ENCODE assay signal across 8 mouse cellular contexts in the genomic region with DNA sequence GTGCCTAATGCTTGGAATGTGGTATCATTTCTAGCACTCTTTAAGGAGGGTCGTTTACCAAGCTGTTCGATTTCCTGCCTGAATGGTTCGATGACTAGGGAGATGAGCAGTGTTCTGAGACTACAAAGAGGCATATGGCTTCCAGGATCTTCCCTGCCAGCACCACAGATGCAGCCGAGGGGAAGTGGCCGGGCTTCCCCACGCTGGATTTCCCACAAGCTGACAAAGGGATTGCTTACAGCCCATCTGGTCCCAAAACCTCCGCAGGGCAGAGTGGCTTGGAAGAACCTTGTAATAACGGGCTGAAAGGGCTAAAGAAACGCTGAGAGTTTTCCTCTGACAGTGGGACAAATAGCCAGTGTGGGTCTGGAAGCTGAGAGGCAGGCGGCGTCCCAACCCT. TPM values are rescaled to one million over a fixed set of nuclear protein-coding genes. Genes with fewer than 3 reads are reported as not detected.
A peak's percentile ranks its signal among the peaks of the same experiment; 100 is the strongest.
DNase-seq lines count a peak whose midpoint lies in the region; ATAC-seq and TF ChIP-seq lines count a peak whose summit lies in the region.

No protein-coding gene starts in this region.

- no peak for TF ChIP-seq CTCF in forebrain, postnatal 0 days (IDR thresholded peaks at IDR 0.05; ENCODE audit: low read depth)
- TF ChIP-seq CTCF in lung, postnatal 0 days (IDR thresholded peaks at IDR 0.05): no peak

- no peak for ATAC-seq in lung, embryonic 16.5 days (ENCODE audit: low read depth)
- ATAC-seq in forebrain, postnatal 0 days: peak; percentile 86
- ATAC-seq in lung, postnatal 0 days: no peak

- H3K9ac ChIP-seq in lung, embryonic 16.5 days (ENCODE audit: low read length): no peak overlapping the region
- no peak overlapping the region for H3K9ac ChIP-seq in forebrain, postnatal 0 days
- no peak overlapping the region for H3K9ac ChIP-seq in lung, postnatal 0 days (replicated peaks; ENCODE audit: low read depth)

- DNase-seq in lung, postnatal 10 days: no peak
- DNase-seq in forebrain, postnatal 0 days: peak; percentile 84
- peak; percentile 32 to 72 for DNase-seq in left cerebral cortex, postnatal 25 days (ENCODE audit: low spot score in 2 of 2)
- DNase-seq in right cerebral cortex, adult 2 months (ENCODE audit: low spot score in 2 of 2): peak; percentile 34 to 35
- no peak for DNase-seq in urinary bladder, postnatal 10 days (ENCODE audit: low spot score)
- DNase-seq in lung, postnatal 0 days (ENCODE audit: low spot score): no peak
- no peak for DNase-seq in thymus, adult 18-20 months

- WGBS in lung, embryonic 16.5 days: 44% methylated on average over 11 of the region's 11 CpGs
- 15% methylated on average over 11 of the region's 11 CpGs for WGBS in forebrain, postnatal 0 days
- WGBS in lung, postnatal 0 days: 44% methylated on average over 11 of the region's 11 CpGs

- no peaks in the 10 kb centered on the region for H3K36me3 ChIP-seq in lung, embryonic 16.5 days (ENCODE audit: control insufficient read depth, insufficient read depth, low read length)
- H3K36me3 ChIP-seq in forebrain, postnatal 0 days (ENCODE audit: insufficient read depth): no peaks in the 10 kb centered on the region
- H3K36me3 ChIP-seq in lung, postnatal 0 days (ENCODE audit: insufficient read depth, low read length): no peaks in the 10 kb centered on the region

- no peak for TF ChIP-seq EP300 in lung, postnatal 0 days (IDR thresholded peaks at IDR 0.05)

- H3K27me3 ChIP-seq in lung, embryonic 16.5 days (ENCODE audit: control insufficient read depth, insufficient read depth, low read depth, low read length): no peaks in the 10 kb centered on the region
- no peaks in the 10 kb centered on the region for H3K27me3 ChIP-seq in forebrain, postnatal 0 days (ENCODE audit: insufficient read depth, low read length)
- H3K27me3 ChIP-seq in lung, postnatal 0 days (replicated peaks; ENCODE audit: insufficient read depth, low read length): no peaks in the 10 kb centered on the region

- no peak overlapping the region for H3K4me3 ChIP-seq in lung, embryonic 16.5 days (ENCODE audit: low read length)
- no peak overlapping the region for H3K4me3 ChIP-seq in forebrain, postnatal 0 days (ENCODE audit: low read depth, low read length)
- no peak overlapping the region for H3K4me3 ChIP-seq in lung, postnatal 0 days (ENCODE audit: low read depth, low read length)

- H3K27ac ChIP-seq in lung, embryonic 16.5 days (ENCODE audit: low read length): peak overlapping the region; percentile 9; the same call in 1 of the 2 replicates
- peak overlapping the region; percentile 59 for H3K27ac ChIP-seq in forebrain, postnatal 0 days (ENCODE audit: low read depth, low read length)
- no peak overlapping the region for H3K27ac ChIP-seq in lung, postnatal 0 days (ENCODE audit: low read length)

- intact Hi-C loops in left cerebral cortex, postnatal 25 days (cut with DNase I): no loop called here

- no peaks in the 10 kb centered on the region for H3K9me3 ChIP-seq in lung, embryonic 16.5 days (ENCODE audit: control insufficient read depth, low read length)
- H3K9me3 ChIP-seq in forebrain, postnatal 0 days (ENCODE audit: low read length): no peaks in the 10 kb centered on the region
- H3K9me3 ChIP-seq in lung, postnatal 0 days (ENCODE audit: low read length): no peaks in the 10 kb centered on the region

- peaks cover 50% of the 10 kb centered on the region for H3K4me1 ChIP-seq in lung, embryonic 16.5 days (replicated peaks; ENCODE audit: control insufficient read depth, insufficient read depth, low read length)
- peaks cover 15% of the 10 kb centered on the region; the same call in 1 of the 2 replicates for H3K4me1 ChIP-seq in forebrain, postnatal 0 days (ENCODE audit: insufficient read depth)
- H3K4me1 ChIP-seq in lung, postnatal 0 days (ENCODE audit: insufficient read depth, low read depth, low read length): peaks cover 8% of the 10 kb centered on the region; the same call in 1 of the 2 replicates

- no peak overlapping the region for H3K4me2 ChIP-seq in lung, embryonic 16.5 days (ENCODE audit: low read depth, low read length)
- H3K4me2 ChIP-seq in forebrain, postnatal 0 days (ENCODE audit: low read depth): no peak overlapping the region; the same call in 1 of the 2 replicates
- no peak overlapping the region for H3K4me2 ChIP-seq in lung, postnatal 0 days (replicated peaks; ENCODE audit: low read depth, low read length)

RNA-seq across cellular contexts. Expression of a gene that starts 46.8 kb away (rescaled TPM):
- polyA plus RNA-seq in lung, embryonic 16.5 days (2015; fragmentation: Nextera tagmentation; extraction: Ambion mirVana): 122 and 126 TPM in 2 replicates
- total RNA-seq in forebrain, postnatal 0 days (2014; rRNA removed): 79.7 and 90.6 TPM in 2 replicates
- polyA plus RNA-seq in forebrain, postnatal 0 days (2015; fragmentation: Nextera tagmentation; extraction: Ambion mirVana): 110 and 126 TPM in 2 replicates
- total RNA-seq in left cerebral cortex, postnatal 25 days (2021): 10 to 100 TPM; 49.2 to 55.2 TPM
- 85.9 and 99.6 TPM in 2 replicates for polyA plus RNA-seq in lung, postnatal 0 days (2015; fragmentation: Nextera tagmentation; extraction: Ambion mirVana)

RNA-seq across cellular contexts. Expression of a gene that starts 46.9 kb away (rescaled TPM):
- polyA plus RNA-seq in lung, embryonic 16.5 days (2015; fragmentation: Nextera tagmentation; extraction: Ambion mirVana): 18.6 and 22.1 TPM in 2 replicates
- total RNA-seq in forebrain, postnatal 0 days (2014; rRNA removed): 15.1 and 18.2 TPM in 2 replicates
- polyA plus RNA-seq in forebrain, postnatal 0 days (2015; fragmentation: Nextera tagmentation; extraction: Ambion mirVana): 20.8 and 22.2 TPM in 2 replicates
- total RNA-seq in left cerebral cortex, postnatal 25 days (2021): 10 to 100 TPM; 16.8 to 18.3 TPM
- 7.7 and 8.0 TPM in 2 replicates for polyA plus RNA-seq in lung, postnatal 0 days (2015; fragmentation: Nextera tagmentation; extraction: Ambion mirVana)

Comparison
In these comparisons a context has a peak if more than half of its experiments do, and no peak if none do; other contexts are left out.
1. DNase-seq: peak in forebrain, postnatal 0 days (single experiment), left cerebral cortex, postnatal 25 days (2 of 2) and right cerebral cortex, adult 2 months (2 of 2); none in lung, postnatal 10 days (single experiment), urinary bladder, postnatal 10 days (single experiment), lung, postnatal 0 days (single experiment) and thymus, adult 18-20 months (0 of 2).